Mouse (Mus musculus) cortical plate, adult 2 months (tissue): ENCODE data around the gene Sh3bp4. TPM values are rescaled to one million over a fixed set of nuclear protein-coding genes. Genes with fewer than 3 reads are reported as not detected.
A peak's percentile ranks its signal among the peaks of the same experiment; 100 is the strongest.

Source experiments
- H3K27ac ChIP-seq: fragments of 200-500 bp; 2 replicates; pipeline ENCODE4 v1.5.1; 2012; ENCODE audit warnings: low read length, control low read depth, inconsistent platforms; ENCODE audit not compliant: insufficient read depth
- H3K4me1 ChIP-seq: fragments of 200-500 bp; 2 replicates; pipeline ENCODE4 v1.6.1; 2011; ENCODE audit warnings: low read length; ENCODE audit not compliant: control insufficient read depth, insufficient read depth
- H3K4me3 ChIP-seq: fragments of 200-500 bp; 2 replicates; pipeline ENCODE4 v1.5.1; 2011; ENCODE audit warnings: mild to moderate bottlenecking, low read length, control low read depth; ENCODE audit not compliant: insufficient read depth
- CTCF ChIP-seq: fragments of 200-500 bp; IDR thresholded peaks from 2 replicates; pipeline ENCODE4 v1.5.1; 2011; ENCODE audit warnings: mild to moderate bottlenecking, control low read depth, low read length; ENCODE audit not compliant: insufficient read depth; ENCODE audit errors: extremely low read depth
- POLR2A ChIP-seq: fragments of 200-500 bp; IDR thresholded peaks from 2 replicates; pipeline ENCODE4 v1.6.1; 2011; ENCODE audit warnings: mild to moderate bottlenecking, low read length, control low read depth; ENCODE audit not compliant: insufficient read depth; ENCODE audit errors: extremely low read depth
- polyA plus RNA-seq: library from polyadenylated mRNA; depleted of rRNA; stranded (reverse); fragments of >200 nt; gene quantifications from 2 replicates; pipeline ENCODE4 v1.2.3, GENCODE M21; 2012

Gene Sh3bp4
- polyA plus RNA-seq, 1 experiment, result 14.3 TPM

- Histone ChIP-seq H3K4me3 (no peak overlapping the region), H3K27ac (no peak overlapping the region), H3K4me1 (peaks cover 1% of the 10 kb centered on the region)
- TF ChIP-seq POLR2A (no peak), CTCF (no peak)
Observed at GRCm38 (mm10) chr1:89166814-89167249, 96.6 kb downstream of the Sh3bp4 start.

- no peak overlapping the region for H3K4me3 ChIP-seq
- H3K27ac ChIP-seq, result no peak overlapping the region
- TF ChIP-seq POLR2A (no peak), CTCF (no peak)
- H3K4me1 ChIP-seq, result no peaks in the 10 kb centered on the region; the same call in 1 of the 2 replicates
Observed at GRCm38 (mm10) chr1:89171275-89171767, 101.1 kb downstream of the Sh3bp4 start.

GRCm38 (mm10) chr1:89174621-89175020, 104.4 kb downstream of the Sh3bp4 start:
- no peak for TF ChIP-seq CTCF
- TF ChIP-seq POLR2A, result no peak
- Histone ChIP-seq H3K27ac (no peak overlapping the region), H3K4me3 (no peak overlapping the region), H3K4me1 (no peaks in the 10 kb centered on the region; the same call in 1 of the 2 replicates)

- TF ChIP-seq CTCF, result 0 out of 2 replicates have a peak, but pooled peaks have one; percentile 14
- TF ChIP-seq POLR2A, result no peak
- Histone ChIP-seq H3K4me3 (no peak overlapping the region), H3K4me1 (no peaks in the 10 kb centered on the region; the same call in 1 of the 2 replicates), H3K27ac (no peak overlapping the region)
Observed at GRCm38 (mm10) chr1:89175355-89175754, 105.1 kb downstream of the Sh3bp4 start.

GRCm38 (mm10) chr1:89183261-89183831, 113.1 kb downstream of the Sh3bp4 start:
- Histone ChIP-seq H3K4me3 (no peak overlapping the region), H3K27ac (no peak overlapping the region), H3K4me1 (no peaks in the 10 kb centered on the region)
- no peak for TF ChIP-seq CTCF
- no peak for TF ChIP-seq POLR2A

- H3K27ac ChIP-seq, result no peak overlapping the region
- no peaks in the 10 kb centered on the region for H3K4me1 ChIP-seq
- H3K4me3 ChIP-seq, result no peak overlapping the region
- TF ChIP-seq CTCF (no peak), POLR2A (no peak)
Observed at GRCm38 (mm10) chr1:89184111-89184785, 114.0 kb downstream of the Sh3bp4 start.

GRCm38 (mm10) chr1:89184839-89185238, 114.6 kb downstream of the Sh3bp4 start:
- no peak for TF ChIP-seq CTCF
- TF ChIP-seq POLR2A, result no peak
- Histone ChIP-seq H3K4me1 (no peaks in the 10 kb centered on the region), H3K4me3 (no peak overlapping the region), H3K27ac (no peak overlapping the region)

- TF ChIP-seq CTCF (no peak), POLR2A (no peak)
- H3K4me3 ChIP-seq, result no peak overlapping the region
- H3K4me1 ChIP-seq, result no peaks in the 10 kb centered on the region
- H3K27ac ChIP-seq, result no peak overlapping the region
Observed at GRCm38 (mm10) chr1:89187441-89187840, 117.2 kb downstream of the Sh3bp4 start.

- Histone ChIP-seq H3K4me3 (no peak overlapping the region), H3K27ac (no peak overlapping the region)
- TF ChIP-seq CTCF (no peak), POLR2A (no peak)
Observed at GRCm38 (mm10) chr1:89188091-89188490, 117.9 kb downstream of the Sh3bp4 start.

GRCm38 (mm10) chr1:89189204-89189603, 119.0 kb downstream of the Sh3bp4 start:
- Histone ChIP-seq H3K4me3 (no peak overlapping the region), H3K27ac (no peak overlapping the region), H3K4me1 (no peaks in the 10 kb centered on the region)
- TF ChIP-seq CTCF (no peak), POLR2A (no peak)

More at GRCm38 (mm10) chr1:89188091-89188490, 117.9 kb downstream of the Sh3bp4 start:
- H3K4me1 ChIP-seq, result no peaks in the 10 kb centered on the region
